Mouse (Mus musculus) skeletal muscle tissue, adult 2 months (tissue): ENCODE measurements at regions not wholly inside any gene's neighbourhood (a gene's known extent, or its start where the extent isn't known, plus 50 kb on each side); places are given as distances from the start of the nearest gene placed in this dataset.

Experiments
- DNase-seq: peaks from one replicate; pipeline ENCODE4 v3.0.0-alpha.2; 2012; ENCODE audit warnings: low read depth, low spot score

DNA sequence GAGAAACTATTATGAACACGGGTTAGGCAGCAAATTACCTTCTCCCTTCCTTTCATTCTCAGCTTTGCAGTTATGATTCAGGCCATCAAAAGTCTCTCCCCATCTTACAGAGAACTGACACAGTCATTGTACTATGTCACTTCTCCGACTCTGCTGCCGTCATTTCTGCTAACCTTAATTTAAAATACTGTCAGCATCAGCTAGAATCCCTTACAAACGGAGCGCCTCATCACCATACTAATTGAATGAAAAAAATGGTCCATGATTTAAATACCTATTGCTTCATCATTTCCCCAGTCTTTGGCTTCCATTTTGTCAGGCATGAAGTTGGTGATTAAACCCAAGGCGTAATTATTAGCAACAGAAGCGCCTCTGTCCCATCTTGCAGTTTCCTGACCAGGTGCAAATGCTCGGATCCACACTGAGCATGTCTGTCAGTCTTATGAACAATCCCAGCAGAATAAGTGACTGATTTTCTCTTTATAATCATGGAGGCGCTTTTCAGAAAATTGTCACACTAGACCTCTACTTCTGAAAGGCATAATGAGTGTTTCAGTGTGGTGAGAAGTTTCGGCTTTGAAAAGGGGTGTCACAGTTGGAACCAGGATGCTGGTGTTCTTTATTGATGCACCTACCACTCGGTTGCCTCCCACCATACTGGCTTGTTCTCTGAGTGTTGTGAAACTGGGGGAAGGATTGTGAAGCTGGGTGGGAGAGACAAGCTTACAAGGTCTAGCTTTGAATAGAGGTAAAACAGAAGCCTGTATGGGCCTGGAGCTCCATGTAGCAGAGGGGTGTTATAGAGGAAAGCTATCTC lies 52.4 kb upstream of the Npy start:
- DNase-seq: no peak
